Mouse (Mus musculus) spleen, postnatal 4 days (tissue): ENCODE measurements at regions not wholly inside any gene's neighbourhood (a gene's known extent, or its start where the extent isn't known, plus 50 kb on each side); places are given as distances from the start of the nearest gene placed in this dataset.

Experiments used
- DNase-seq, 2 experiments: peaks; one replicate each; pipeline ENCODE4 v3.0.0; 2022; ENCODE audit warnings: low spot score in 2 of 2

DNA sequence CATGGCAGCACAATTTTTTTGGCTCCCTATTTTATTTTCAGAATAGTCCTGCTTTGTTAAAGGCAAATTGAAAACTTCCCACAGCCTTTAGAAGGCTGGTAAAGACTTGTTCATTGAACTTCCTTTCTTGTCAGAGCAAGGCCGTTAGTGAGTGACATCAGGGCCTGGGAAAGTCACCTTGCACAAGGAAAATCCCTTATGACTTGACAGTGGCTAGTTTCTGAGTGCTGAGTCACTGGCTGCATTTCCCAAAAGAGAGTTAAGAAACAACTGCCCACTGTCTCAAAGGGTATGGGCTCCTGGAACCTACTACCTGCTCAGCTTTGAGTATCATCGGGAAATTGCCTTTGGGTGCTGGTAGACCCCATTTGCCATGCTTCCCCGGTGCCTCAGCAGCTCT, 89.2 kb upstream of the Marcks start:
- DNase-seq: no peak

DNA sequence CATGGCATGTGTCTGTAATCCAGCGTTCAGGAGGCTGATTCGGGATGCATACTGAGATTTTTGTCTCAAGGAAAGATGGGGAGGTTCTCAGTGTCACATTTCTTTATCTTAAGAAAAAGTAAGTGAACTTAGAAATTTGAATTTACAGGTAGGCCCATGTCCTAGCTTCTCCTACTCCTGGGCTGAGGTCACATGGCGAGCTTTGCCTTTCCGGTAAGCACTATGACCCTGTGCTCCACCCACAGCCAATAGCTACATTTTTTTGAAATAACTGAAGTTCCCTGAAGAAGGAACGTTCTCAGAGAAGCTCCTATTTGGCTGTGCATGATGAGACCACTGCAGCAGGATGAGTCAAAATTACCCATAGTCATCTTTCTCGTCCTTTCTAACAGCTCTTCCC, 83.0 kb upstream of the Marcks start:
- no peak for DNase-seq

- no peak for DNase-seq
These were observed 81.7 kb upstream of the Marcks start for GRCm38 (mm10) chr10:37220434-37220833.

DNA sequence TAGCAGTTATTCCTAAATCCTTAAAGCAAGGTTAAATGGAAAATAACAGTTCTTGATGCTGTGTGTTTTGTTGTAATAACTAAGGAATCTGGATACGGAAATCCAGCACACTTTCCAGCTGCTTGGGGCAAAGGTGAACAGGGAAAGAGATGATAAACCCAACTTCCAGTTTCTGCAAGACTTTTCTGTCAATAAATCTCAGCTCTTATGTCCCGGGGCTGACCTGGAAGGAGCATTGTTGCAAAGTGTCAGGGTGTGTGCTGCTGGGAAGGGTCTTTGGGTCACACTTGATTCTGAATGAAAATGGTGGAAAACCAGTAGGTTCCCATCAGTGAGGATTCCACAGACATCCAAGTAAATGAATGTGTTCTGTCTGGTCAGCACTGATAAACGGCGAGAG, 81.2 kb upstream of the Marcks start:
- DNase-seq: no peak

GRCm38 (mm10) chr10:37219381-37219780, 80.7 kb upstream of the Marcks start:
- DNase-seq: no peak

GRCm38 (mm10) chr10:37214656-37215055, 75.9 kb upstream of the Marcks start:
- no peak for DNase-seq

- no peak for DNase-seq
These were observed 73.8 kb upstream of the Marcks start for GRCm38 (mm10) chr10:37212350-37213035.

DNA sequence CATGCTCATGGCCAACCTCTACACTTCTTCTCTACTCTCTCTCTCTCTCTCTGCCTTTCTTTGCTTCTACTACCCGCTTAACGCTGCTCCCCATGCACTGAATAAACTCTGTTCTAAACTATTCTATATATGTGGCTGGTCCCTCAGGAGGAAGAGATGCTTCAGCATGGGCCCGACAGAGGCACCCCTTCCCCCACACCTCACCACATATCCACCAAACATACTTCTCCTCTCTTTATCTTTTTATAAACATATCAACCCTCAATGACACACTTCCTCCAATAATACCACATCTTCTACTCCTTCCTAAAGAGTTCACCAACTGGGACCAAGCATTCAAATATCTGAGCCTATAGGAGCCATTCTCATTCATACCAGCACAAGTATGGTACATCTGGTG, 72.6 kb upstream of the Marcks start:
- DNase-seq: no peak

DNA sequence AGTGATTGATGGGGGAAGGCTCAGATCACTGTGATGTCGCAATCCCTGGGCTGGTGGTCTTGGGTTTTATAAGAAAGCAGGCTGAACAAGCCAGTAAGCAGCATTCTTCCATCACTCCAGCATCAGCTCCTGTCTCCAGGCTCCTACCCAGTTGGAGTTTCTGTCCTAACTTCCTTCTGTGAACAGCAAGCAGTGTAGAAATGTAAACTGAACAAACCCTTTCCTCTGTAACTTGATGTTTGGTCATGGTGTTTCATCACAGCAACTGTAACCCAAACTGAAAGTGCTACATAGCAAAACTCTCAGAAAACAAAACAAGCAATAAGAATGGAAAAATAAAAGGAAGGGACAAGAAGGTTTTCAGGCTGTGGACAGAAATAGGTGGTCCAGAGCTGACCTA, 71.5 kb upstream of the Marcks start:
- no peak for DNase-seq

DNA sequence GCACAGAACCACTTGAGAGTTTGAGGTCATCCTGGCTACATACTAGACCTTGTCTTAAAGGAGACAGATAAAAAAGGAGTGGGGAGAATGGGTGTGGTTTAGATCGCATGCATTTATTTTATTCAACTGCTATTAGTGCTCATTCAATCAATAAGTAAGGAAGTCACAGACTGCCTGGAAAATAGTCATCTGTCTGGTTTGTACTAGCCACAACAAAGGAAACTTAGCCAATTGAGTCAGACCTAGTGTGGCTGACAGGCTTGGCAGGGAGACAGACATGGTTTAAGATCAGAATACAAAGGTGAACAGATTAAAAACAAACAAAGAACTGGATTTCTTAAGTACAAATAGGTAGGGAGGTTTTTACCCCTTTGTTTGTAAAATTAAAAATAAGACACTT, 68.3 kb upstream of the Marcks start:
- no peak for DNase-seq

- DNase-seq: no peak
These were observed 67.8 kb upstream of the Marcks start for GRCm38 (mm10) chr10:37206546-37206945.

GRCm38 (mm10) chr10:37203709-37204108, 65.0 kb upstream of the Marcks start:
- no peak for DNase-seq

- DNase-seq: peak in 1 of 2 experiments; percentile 31
These were observed 56.2 kb upstream of the Marcks start for GRCm38 (mm10) chr10:37194798-37195453.

- no peak for DNase-seq
These were observed 55.5 kb upstream of the Marcks start for GRCm38 (mm10) chr10:37194131-37194797.

- DNase-seq: no peak
These were observed 53.9 kb upstream of the Marcks start for GRCm38 (mm10) chr10:37192661-37193060.

DNA sequence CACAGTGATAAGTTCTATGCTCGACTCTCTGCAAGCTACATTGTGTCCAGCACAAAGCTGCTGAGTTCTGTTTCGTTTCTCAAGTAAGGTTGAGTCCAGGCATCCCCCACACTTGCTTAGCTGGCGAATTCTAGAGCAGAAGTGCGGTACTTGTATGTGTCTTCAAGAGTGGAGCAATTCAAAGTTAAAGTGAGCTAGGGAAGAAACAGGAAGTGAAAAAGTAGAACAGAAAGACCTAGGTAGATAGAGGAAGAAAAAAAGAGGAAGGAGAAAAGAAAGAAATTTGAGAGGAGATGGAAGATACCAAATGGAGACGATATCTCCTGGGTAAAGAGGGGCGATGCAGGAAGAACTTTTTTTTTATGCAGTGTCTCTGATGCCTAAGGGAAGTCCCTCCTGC, 51.4 kb upstream of the Marcks start:
- DNase-seq: peak in 1 of 2 experiments; percentile 15
